Mouse (Mus musculus) myocyte (in vitro differentiated cells): ENCODE results near the gene Dmwd. TPM values are rescaled to one million over a fixed set of nuclear protein-coding genes. Genes with fewer than 3 reads are reported as not detected.

Source experiments
- H3K27me3 ChIP-seq: one replicate; pipeline ENCODE4 v1.6.1; 2011; ENCODE audit not compliant: control insufficient read depth, insufficient read depth, insufficient read length
- H3K36me3 ChIP-seq: one replicate; pipeline ENCODE4 v1.6.1; 2011; ENCODE audit not compliant: control insufficient read depth, insufficient read depth
- H3K4me2 ChIP-seq: one replicate; pipeline ENCODE4 v1.6.1; 2011; ENCODE audit warnings: low read depth, control low read depth
- H3K4me3 ChIP-seq: one replicate; pipeline ENCODE4 v1.5.1; 2011; ENCODE audit warnings: mild to moderate bottlenecking, control low read depth, moderate library complexity
- H3K79me2 ChIP-seq: one replicate; pipeline ENCODE4 v1.6.1; 2011; ENCODE audit not compliant: control insufficient read depth, insufficient read depth
- H3ac ChIP-seq: one replicate; pipeline ENCODE4 v1.6.1; 2011; ENCODE audit not compliant: control insufficient read depth, insufficient read length
- CEBPB ChIP-seq: IDR thresholded peaks from 2 replicates; pipeline ENCODE4 v1.6.1; 2011; ENCODE audit warnings: mild to moderate bottlenecking, moderate library complexity; ENCODE audit not compliant: poor library complexity, insufficient read depth, severe bottlenecking
- E2F4 ChIP-seq: IDR thresholded peaks from one replicate; pipeline ENCODE4 v1.6.1; 2011; ENCODE audit warnings: mild to moderate bottlenecking, control low read depth, moderate library complexity; ENCODE audit not compliant: insufficient read depth
- MAX ChIP-seq: IDR thresholded peaks from one replicate; pipeline ENCODE4 v1.6.1; 2011; ENCODE audit warnings: low read depth, mild to moderate bottlenecking, control low read depth
- MYOD1 ChIP-seq, 3 experiments: IDR thresholded peaks; one replicate each; pipeline ENCODE4 v1.6.1; 2011; ENCODE audit warnings: control low read depth in 2 of 3, low read depth in 2 of 3, mild to moderate bottlenecking in 2 of 3, moderate library complexity in 1 of 3; ENCODE audit not compliant: insufficient read length in 2 of 3, control insufficient read depth in 1 of 3
- MYOG ChIP-seq, 3 experiments: IDR thresholded peaks; one replicate each; pipeline ENCODE4 v1.6.1; 2011; ENCODE audit warnings: control low read depth in 2 of 3, low read depth in 2 of 3, mild to moderate bottlenecking in 2 of 3; ENCODE audit not compliant: insufficient read length in 2 of 3, control insufficient read depth in 1 of 3, insufficient read depth in 1 of 3
- POLR2A ChIP-seq: IDR thresholded peaks from one replicate; pipeline ENCODE4 v1.6.1; 2011; ENCODE audit warnings: low read depth, mild to moderate bottlenecking, control low read depth, moderate library complexity; ENCODE audit not compliant: insufficient read length
- POLR2AphosphoS2 ChIP-seq: IDR thresholded peaks from one replicate; pipeline ENCODE4 v1.6.1; 2011; ENCODE audit warnings: low read depth, control low read depth; ENCODE audit not compliant: insufficient read length
- REST ChIP-seq: IDR thresholded peaks from one replicate; pipeline ENCODE4 v1.6.1; 2011; ENCODE audit warnings: mild to moderate bottlenecking, control low read depth, moderate library complexity; ENCODE audit not compliant: insufficient read depth, insufficient read length
- SRF ChIP-seq: IDR thresholded peaks from one replicate; pipeline ENCODE4 v1.6.1; 2011; ENCODE audit warnings: low read depth; ENCODE audit not compliant: control insufficient read depth, insufficient read length
- TCF12 ChIP-seq: IDR thresholded peaks from one replicate; pipeline ENCODE4 v1.6.1; 2011; ENCODE audit warnings: mild to moderate bottlenecking, control low read depth; ENCODE audit not compliant: poor library complexity, insufficient read depth, severe bottlenecking
- TCF3 ChIP-seq: IDR thresholded peaks from one replicate; pipeline ENCODE4 v1.6.1; 2011; ENCODE audit warnings: low read depth, control low read depth; ENCODE audit not compliant: insufficient read length
- USF1 ChIP-seq: IDR thresholded peaks from one replicate; pipeline ENCODE4 v1.6.1; 2011; ENCODE audit warnings: low read depth, mild to moderate bottlenecking, control low read depth, moderate library complexity
- polyA plus RNA-seq: library from polyadenylated mRNA; unstranded; fragments of >200 nt; fragmentation: generic; extraction: Trizol; gene quantifications from one replicate; pipeline ENCODE4 v1.2.1, GENCODE M21; 2012; ENCODE audit warnings: missing spikeins

Dmwd gene
- polyA plus RNA-seq, 1 experiment = 83.7 TPM

DNA sequence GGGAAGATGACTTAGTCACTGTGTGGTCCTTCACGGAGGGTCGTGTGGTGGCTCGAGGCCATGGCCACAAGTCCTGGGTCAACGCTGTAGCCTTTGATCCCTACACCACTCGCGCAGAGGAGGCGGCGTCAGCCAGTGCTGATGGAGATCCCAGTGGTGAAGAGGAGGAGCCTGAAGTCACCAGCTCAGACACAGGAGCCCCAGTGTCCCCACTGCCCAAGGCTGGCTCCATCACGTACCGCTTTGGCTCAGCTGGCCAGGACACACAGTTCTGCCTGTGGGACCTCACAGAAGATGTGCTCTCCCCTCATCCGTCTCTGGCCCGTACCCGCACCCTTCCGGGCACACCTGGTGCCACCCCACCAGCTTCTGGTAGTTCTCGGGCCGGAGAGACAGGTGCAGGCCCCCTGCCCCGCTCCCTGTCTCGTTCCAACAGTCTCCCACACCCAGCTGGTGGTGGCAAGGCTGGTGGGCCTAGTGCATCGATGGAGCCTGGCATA lies 4.5 kb downstream of the Dmwd start:
- no peaks in the 10 kb centered on the region for H3K27me3 ChIP-seq
- H3K36me3 ChIP-seq = no peaks in the 10 kb centered on the region
- no peak overlapping the region for H3K4me2 ChIP-seq
- no peak overlapping the region for H3ac ChIP-seq
- TF ChIP-seq MAX (no peak), MYOD1 (IDR thresholded peaks at IDR 0.05; ENCODE audit: control insufficient read depth in 1 of 3, insufficient read length in 2 of 3, low read depth in 2 of 3) (no peak), CEBPB (no peak), POLR2AphosphoS2 (no peak), MYOG (IDR thresholded peaks at IDR 0.05; ENCODE audit: control insufficient read depth in 1 of 3, insufficient read depth in 1 of 3, insufficient read length in 2 of 3, low read depth in 2 of 3) (no peak), TCF3 (no peak), E2F4 (no peak), POLR2A (no peak), REST (no peak)
- H3K4me3 ChIP-seq = no peak overlapping the region
- peaks cover 38% of the 10 kb centered on the region for H3K79me2 ChIP-seq

DNA sequence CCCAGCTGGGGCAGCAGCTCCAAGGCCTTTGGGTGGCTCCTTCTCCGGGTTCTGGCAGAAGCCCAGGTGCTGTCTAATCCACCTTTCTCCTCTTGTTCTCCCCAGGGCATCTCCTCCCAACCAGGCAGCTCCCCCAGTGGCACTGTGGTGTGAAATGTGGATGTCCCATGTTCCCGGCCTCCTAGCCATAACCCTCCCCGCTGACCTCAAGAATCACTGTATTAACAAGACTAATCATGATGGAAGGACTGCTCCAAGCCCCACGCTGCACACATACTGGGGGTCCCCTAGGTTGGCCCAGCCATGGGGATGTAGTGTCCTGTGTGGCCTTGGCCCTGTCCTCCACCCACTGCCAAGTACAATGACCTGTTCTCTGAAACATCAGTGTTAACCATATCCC lies 6.1 kb downstream of the Dmwd start:
- Histone ChIP-seq H3K4me2 (peak overlapping the region; percentile 60), H3K4me3 (no peak overlapping the region), H3K79me2 (peaks cover 28% of the 10 kb centered on the region), H3K36me3 (no peaks in the 10 kb centered on the region), H3ac (no peak overlapping the region), H3K27me3 (no peaks in the 10 kb centered on the region)
- no peak for TF ChIP-seq SRF
- TF ChIP-seq TCF12 = no peak
- TF ChIP-seq MAX = no peak
- no peak for TF ChIP-seq CEBPB

DNA sequence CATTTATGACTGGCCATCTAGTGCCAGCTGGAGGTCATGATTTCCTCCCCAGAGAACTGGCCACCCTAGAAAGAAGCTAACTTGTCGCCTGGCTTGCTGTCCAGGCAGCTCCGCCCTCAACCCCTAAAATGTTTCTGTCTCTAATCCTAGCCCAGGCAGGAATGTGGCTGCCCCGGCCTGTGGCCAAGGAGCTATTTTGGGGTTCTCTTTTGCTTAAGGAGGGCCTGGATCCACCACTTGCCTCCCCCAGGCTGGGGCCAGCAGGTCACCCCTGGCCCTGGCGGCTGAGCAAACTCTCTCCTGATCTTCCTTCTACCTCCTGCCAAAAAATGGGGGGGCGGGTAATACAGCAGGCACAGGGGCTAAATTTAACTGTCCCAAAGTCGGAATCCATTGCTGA lies 7.1 kb downstream of the Dmwd start:
- H3K79me2 ChIP-seq = peaks cover 19% of the 10 kb centered on the region
- no peaks in the 10 kb centered on the region for H3K27me3 ChIP-seq
- H3K4me3 ChIP-seq = peak overlapping the region; percentile 74
- peak overlapping the region; percentile 15 for H3ac ChIP-seq
- H3K4me2 ChIP-seq = peak overlapping the region; percentile 60
- peaks cover 7% of the 10 kb centered on the region for H3K36me3 ChIP-seq
- no peak for TF ChIP-seq E2F4
- TF ChIP-seq MYOD1 (IDR thresholded peaks at IDR 0.05; ENCODE audit: control insufficient read depth in 1 of 3, insufficient read length in 2 of 3, low read depth in 2 of 3) = no peak
- TF ChIP-seq TCF3 = no peak
- TF ChIP-seq MAX = no peak
- no peak for TF ChIP-seq REST
- TF ChIP-seq MYOG (IDR thresholded peaks at IDR 0.05; ENCODE audit: control insufficient read depth in 1 of 3, insufficient read depth in 1 of 3, insufficient read length in 2 of 3, low read depth in 2 of 3) = peak in 1 of 3 experiments; percentile 58

DNA sequence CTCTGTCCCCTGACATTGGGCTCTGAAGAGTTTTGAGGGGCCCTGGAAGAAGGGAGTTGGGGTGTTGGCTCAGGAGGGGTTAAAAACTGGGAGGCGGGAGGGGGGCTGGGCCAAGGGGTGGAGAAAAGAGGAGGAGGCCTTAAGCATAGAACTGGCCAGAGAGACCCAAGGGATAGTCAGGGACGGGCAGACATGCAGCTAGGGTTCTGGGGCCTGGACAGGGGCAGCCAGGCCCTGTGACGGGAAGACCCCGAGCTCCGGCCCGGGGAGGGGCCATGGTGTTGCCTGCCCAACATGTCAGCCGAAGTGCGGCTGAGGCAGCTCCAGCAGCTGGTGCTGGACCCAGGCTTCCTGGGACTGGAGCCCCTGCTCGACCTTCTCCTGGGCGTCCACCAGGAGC lies 7.7 kb downstream of the Dmwd start, which contains the start of gene Dmpk:
Dmpk (plus strand) TSS at position 149 of the 400 bp plus-strand sequence.
- Histone ChIP-seq H3K4me2 (peak within 1 kb of the TSS; percentile 99), H3K36me3 (peaks cover 8% of the 10 kb centered on the region), H3K27me3 (no peaks in the 10 kb centered on the region), H3ac (peak within 1 kb of the TSS; percentile 15), H3K79me2 (peaks cover 14% of the 10 kb centered on the region), H3K4me3 (peak within 1 kb of the TSS; percentile 74)
- TF ChIP-seq POLR2AphosphoS2 (peak; percentile 81), MYOG (IDR thresholded peaks at IDR 0.05; ENCODE audit: control insufficient read depth in 1 of 3, insufficient read depth in 1 of 3, insufficient read length in 2 of 3, low read depth in 2 of 3) (peak in 1 of 3 experiments; percentile 7), POLR2A (peak; percentile 83), E2F4 (no peak), USF1 (no peak)

DNA sequence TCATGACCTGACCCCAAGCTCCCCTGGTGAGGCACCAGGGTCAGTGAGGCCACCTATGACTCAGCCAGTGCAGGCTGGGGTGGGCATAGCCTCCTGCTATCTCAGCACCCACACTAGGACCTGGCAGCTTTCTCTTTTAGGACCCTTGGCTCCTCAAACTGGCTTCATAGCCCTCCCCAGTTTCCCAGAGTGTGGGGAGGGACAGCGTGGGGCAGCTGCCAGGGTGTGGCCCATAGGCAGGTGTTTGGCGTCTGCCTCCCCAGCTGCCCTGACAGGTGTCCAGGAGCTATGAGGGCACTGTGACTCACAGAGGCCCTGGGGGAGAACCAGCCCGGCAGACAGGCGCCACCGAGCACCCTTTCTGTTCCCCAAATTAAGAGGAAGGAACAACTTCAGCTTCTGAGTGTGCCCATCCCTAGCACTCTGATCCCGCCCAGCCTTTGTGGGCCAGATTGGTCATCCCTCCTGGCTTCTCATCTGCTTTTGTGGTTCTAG lies 8.3 kb downstream of the Dmwd start:
- peaks cover 8% of the 10 kb centered on the region for H3K36me3 ChIP-seq
- TF ChIP-seq TCF3 (peak; percentile 98), MYOG (IDR thresholded peaks at IDR 0.05; ENCODE audit: control insufficient read depth in 1 of 3, insufficient read depth in 1 of 3, insufficient read length in 2 of 3, low read depth in 2 of 3) (peak; percentile 98 to 100 (median 99)), POLR2AphosphoS2 (peak; percentile 50), TCF12 (peak; percentile 99), SRF (no peak), MAX (no peak), USF1 (no peak), REST (no peak), E2F4 (no peak), MYOD1 (IDR thresholded peaks at IDR 0.05; ENCODE audit: control insufficient read depth in 1 of 3, insufficient read length in 2 of 3, low read depth in 2 of 3) (peak; percentile 82 to 99 (median 97)), POLR2A (peak; percentile 44)

More for the DNA sequence above, 8.3 kb downstream of the Dmwd start:
- peaks cover 10% of the 10 kb centered on the region for H3K79me2 ChIP-seq
- no peaks in the 10 kb centered on the region for H3K27me3 ChIP-seq
- peak overlapping the region; percentile 99 for H3K4me2 ChIP-seq
- peak overlapping the region; percentile 74 for H3K4me3 ChIP-seq
- H3ac ChIP-seq = peak overlapping the region; percentile 15
